Mouse (Mus musculus) CD8-positive naive resting alpha-beta T cell, adult 2 months (primary cell): Measurements from ENCODE around the gene Pkd1.

Source experiments
- DNase-seq, 2 experiments: peaks; one replicate each; pipeline ENCODE4 v3.0.0; 2022; ENCODE audit warnings: low read depth in 2 of 2, low spot score in 2 of 2

The Pkd1 gene

GRCm38 (mm10) chr17:24565092-24565491 is 15.5 kb downstream of the Pkd1 start:
- DNase-seq: no peak

- no peak for DNase-seq
These were observed 16.2 kb downstream of the Pkd1 start for GRCm38 (mm10) chr17:24565792-24566191.

- DNase-seq: no peak
These were observed 17.6 kb downstream of the Pkd1 start for GRCm38 (mm10) chr17:24567034-24567779.

- no peak for DNase-seq
These were observed 20.2 kb downstream of the Pkd1 start for GRCm38 (mm10) chr17:24569837-24570236.

GRCm38 (mm10) chr17:24572651-24573245 is 23.1 kb downstream of the Pkd1 start:
- DNase-seq: no peak

- DNase-seq: no peak
These were observed 24.2 kb downstream of the Pkd1 start for GRCm38 (mm10) chr17:24573811-24574210.

GRCm38 (mm10) chr17:24579532-24579931 is 29.9 kb downstream of the Pkd1 start:
- no peak for DNase-seq

- DNase-seq: no peak
These were observed 30.7 kb downstream of the Pkd1 start for GRCm38 (mm10) chr17:24580287-24580686.

- DNase-seq: no peak
These were observed 34.2 kb downstream of the Pkd1 start for GRCm38 (mm10) chr17:24583599-24584460.

- no peak for DNase-seq
These were observed 34.9 kb downstream of the Pkd1 start for GRCm38 (mm10) chr17:24584520-24584919.

- DNase-seq: no peak
These were observed 36.9 kb downstream of the Pkd1 start for GRCm38 (mm10) chr17:24586532-24586931.

- DNase-seq: no peak
These were observed 41.3 kb downstream of the Pkd1 start for GRCm38 (mm10) chr17:24590943-24591342.

- DNase-seq: no peak
These were observed 42.1 kb downstream of the Pkd1 start for GRCm38 (mm10) chr17:24591695-24592094.

- no peak for DNase-seq
These were observed 43.6 kb downstream of the Pkd1 start for GRCm38 (mm10) chr17:24593248-24593647.

- DNase-seq: no peak
These were observed 44.6 kb downstream of the Pkd1 start for GRCm38 (mm10) chr17:24593992-24594890.

GRCm38 (mm10) chr17:24595126-24596072 is 45.8 kb downstream of the Pkd1 start:
- DNase-seq: no peak

- DNase-seq: no peak
These were observed 46.4 kb downstream of the Pkd1 start for GRCm38 (mm10) chr17:24596073-24596466.

- no peak for DNase-seq
These were observed 47.0 kb downstream of the Pkd1 start for GRCm38 (mm10) chr17:24596471-24597183.

- DNase-seq: no peak
These were observed 48.4 kb downstream of the Pkd1 start for GRCm38 (mm10) chr17:24597989-24598388.
